Mouse (Mus musculus): ENCODE data around the gene Klf13.
A peak's percentile ranks its signal among the peaks of the same experiment; 100 is the strongest.

Gene Klf13

GRCm38 (mm10) chr7:63938914-63939396 is at the start of gene Klf13:
Gene Klf13, minus strand, starts transcription at chr7:63938915.
- peak; percentile 99 for DNase-seq (ENCODE audit: low spot score in 2 of 2)

GRCm38 (mm10) chr7:63988391-63988790 is 49.7 kb upstream of the Klf13 start:
- DNase-seq (ENCODE audit: low spot score in 2 of 2), result no peak

- peak in 1 of 2 experiments; percentile 45 for DNase-seq (ENCODE audit: low spot score in 2 of 2)
Observed at GRCm38 (mm10) chr7:63986407-63987182, 47.9 kb upstream of the Klf13 start.

GRCm38 (mm10) chr7:63985696-63986406 is 47.1 kb upstream of the Klf13 start:
- peak; percentile 41 to 57 for DNase-seq (ENCODE audit: low spot score in 2 of 2)

- no peak for DNase-seq (ENCODE audit: low spot score in 2 of 2)
Observed at GRCm38 (mm10) chr7:63985266-63985665, 46.6 kb upstream of the Klf13 start.

GRCm38 (mm10) chr7:63984329-63984728 is 45.6 kb upstream of the Klf13 start:
- DNase-seq (ENCODE audit: low spot score in 2 of 2), result peak; percentile 76 to 79

- no peak for DNase-seq (ENCODE audit: low spot score in 2 of 2)
Observed at GRCm38 (mm10) chr7:63977631-63978030, 38.9 kb upstream of the Klf13 start.

GRCm38 (mm10) chr7:63970986-63971385 is 32.3 kb upstream of the Klf13 start:
- DNase-seq (ENCODE audit: low spot score in 2 of 2), result peak; percentile 65 to 69

- no peak for DNase-seq (ENCODE audit: low spot score in 2 of 2)
Observed at GRCm38 (mm10) chr7:63969941-63970340, 31.2 kb upstream of the Klf13 start.

- no peak for DNase-seq (ENCODE audit: low spot score in 2 of 2)
Observed at GRCm38 (mm10) chr7:63965635-63966418, 27.1 kb upstream of the Klf13 start.

GRCm38 (mm10) chr7:63965135-63965534 is 26.4 kb upstream of the Klf13 start:
- peak; percentile 46 to 50 for DNase-seq (ENCODE audit: low spot score in 2 of 2)

GRCm38 (mm10) chr7:63964121-63964520 is 25.4 kb upstream of the Klf13 start:
- DNase-seq (ENCODE audit: low spot score in 2 of 2), result no peak

- DNase-seq (ENCODE audit: low spot score in 2 of 2), result no peak
Observed at GRCm38 (mm10) chr7:63963632-63964031, 24.9 kb upstream of the Klf13 start.

GRCm38 (mm10) chr7:63957872-63958640 is 19.3 kb upstream of the Klf13 start:
- no peak for DNase-seq (ENCODE audit: low spot score in 2 of 2)

- no peak for DNase-seq (ENCODE audit: low spot score in 2 of 2)
Observed at GRCm38 (mm10) chr7:63956981-63957713, 18.4 kb upstream of the Klf13 start.

- DNase-seq (ENCODE audit: low spot score in 2 of 2), result peak; percentile 44 to 61
Observed at GRCm38 (mm10) chr7:63956138-63956823, 17.6 kb upstream of the Klf13 start.

- DNase-seq (ENCODE audit: low spot score in 2 of 2), result no peak
Observed at GRCm38 (mm10) chr7:63955440-63955839, 16.7 kb upstream of the Klf13 start.

GRCm38 (mm10) chr7:63952077-63952898 is 13.6 kb upstream of the Klf13 start:
- DNase-seq (ENCODE audit: low spot score in 2 of 2), result no peak

Measured in spleen, postnatal 36 days (tissue).